Mouse (Mus musculus) mesoderm, embryonic 11.5 days (tissue): ENCODE results near the gene Scube1.

ENCODE experiments used
- DNase-seq: peaks from one replicate; pipeline ENCODE4 v3.0.0-alpha.2; 2012; ENCODE audit warnings: low read depth, low spot score

The Scube1 gene

GRCm38 (mm10) chr15:83665993-83666392 lies 58.8 kb downstream of the Scube1 start:
- DNase-seq, result no peak

GRCm38 (mm10) chr15:83664722-83665121 lies 60.1 kb downstream of the Scube1 start:
- DNase-seq, result peak; percentile 52

- DNase-seq, result no peak
Observed at GRCm38 (mm10) chr15:83663066-83663465, 61.8 kb downstream of the Scube1 start.

- DNase-seq, result no peak
Observed at GRCm38 (mm10) chr15:83662106-83662505, 62.7 kb downstream of the Scube1 start.

GRCm38 (mm10) chr15:83642518-83642917 lies 82.3 kb downstream of the Scube1 start:
- no peak for DNase-seq

GRCm38 (mm10) chr15:83640208-83640607 lies 84.6 kb downstream of the Scube1 start:
- DNase-seq, result no peak

- DNase-seq, result peak; percentile 59
Observed at GRCm38 (mm10) chr15:83639160-83639559, 85.7 kb downstream of the Scube1 start.

GRCm38 (mm10) chr15:83638196-83638899 lies 86.5 kb downstream of the Scube1 start:
- no peak for DNase-seq

- DNase-seq, result no peak
Observed at GRCm38 (mm10) chr15:83636759-83637158, 88.1 kb downstream of the Scube1 start.

- no peak for DNase-seq
Observed at GRCm38 (mm10) chr15:83635251-83635650, 89.6 kb downstream of the Scube1 start.

- DNase-seq, result peak; percentile 33
Observed at GRCm38 (mm10) chr15:83634076-83634475, 90.7 kb downstream of the Scube1 start.

- DNase-seq, result no peak
Observed at GRCm38 (mm10) chr15:83631071-83631470, 93.8 kb downstream of the Scube1 start.

GRCm38 (mm10) chr15:83629716-83630115 lies 95.1 kb downstream of the Scube1 start:
- no peak for DNase-seq

- no peak for DNase-seq
Observed at GRCm38 (mm10) chr15:83626142-83626645, 98.6 kb downstream of the Scube1 start.

GRCm38 (mm10) chr15:83615245-83615644 lies 109.6 kb downstream of the Scube1 start:
- no peak for DNase-seq

- peak; percentile 72 for DNase-seq
Observed at GRCm38 (mm10) chr15:83607115-83607802, 117.6 kb downstream of the Scube1 start.

GRCm38 (mm10) chr15:83606700-83607099 lies 118.1 kb downstream of the Scube1 start:
- no peak for DNase-seq

- no peak for DNase-seq
Observed at GRCm38 (mm10) chr15:83606216-83606615, 118.6 kb downstream of the Scube1 start.

- DNase-seq, result no peak
Observed at GRCm38 (mm10) chr15:83603426-83603825, 121.4 kb downstream of the Scube1 start.

- DNase-seq, result no peak
Observed at GRCm38 (mm10) chr15:83603046-83603396, 121.8 kb downstream of the Scube1 start.

GRCm38 (mm10) chr15:83602372-83603045 lies 122.3 kb downstream of the Scube1 start:
- no peak for DNase-seq

GRCm38 (mm10) chr15:83601185-83601584 lies 123.6 kb downstream of the Scube1 start:
- DNase-seq, result no peak
